Mouse (Mus musculus) cerebral cortex, adult 2 months (tissue): ENCODE measurements around the gene Bves.

Source experiments
- WGBS: fragments of 180-500 bp; shearing (Covaris S2); methylation state at CpG from one replicate; pipeline ENCODE4 v1.1.7; 2018; 5-methylcytosine and 5-hydroxymethylcytosine counted together

Gene Bves

DNA sequence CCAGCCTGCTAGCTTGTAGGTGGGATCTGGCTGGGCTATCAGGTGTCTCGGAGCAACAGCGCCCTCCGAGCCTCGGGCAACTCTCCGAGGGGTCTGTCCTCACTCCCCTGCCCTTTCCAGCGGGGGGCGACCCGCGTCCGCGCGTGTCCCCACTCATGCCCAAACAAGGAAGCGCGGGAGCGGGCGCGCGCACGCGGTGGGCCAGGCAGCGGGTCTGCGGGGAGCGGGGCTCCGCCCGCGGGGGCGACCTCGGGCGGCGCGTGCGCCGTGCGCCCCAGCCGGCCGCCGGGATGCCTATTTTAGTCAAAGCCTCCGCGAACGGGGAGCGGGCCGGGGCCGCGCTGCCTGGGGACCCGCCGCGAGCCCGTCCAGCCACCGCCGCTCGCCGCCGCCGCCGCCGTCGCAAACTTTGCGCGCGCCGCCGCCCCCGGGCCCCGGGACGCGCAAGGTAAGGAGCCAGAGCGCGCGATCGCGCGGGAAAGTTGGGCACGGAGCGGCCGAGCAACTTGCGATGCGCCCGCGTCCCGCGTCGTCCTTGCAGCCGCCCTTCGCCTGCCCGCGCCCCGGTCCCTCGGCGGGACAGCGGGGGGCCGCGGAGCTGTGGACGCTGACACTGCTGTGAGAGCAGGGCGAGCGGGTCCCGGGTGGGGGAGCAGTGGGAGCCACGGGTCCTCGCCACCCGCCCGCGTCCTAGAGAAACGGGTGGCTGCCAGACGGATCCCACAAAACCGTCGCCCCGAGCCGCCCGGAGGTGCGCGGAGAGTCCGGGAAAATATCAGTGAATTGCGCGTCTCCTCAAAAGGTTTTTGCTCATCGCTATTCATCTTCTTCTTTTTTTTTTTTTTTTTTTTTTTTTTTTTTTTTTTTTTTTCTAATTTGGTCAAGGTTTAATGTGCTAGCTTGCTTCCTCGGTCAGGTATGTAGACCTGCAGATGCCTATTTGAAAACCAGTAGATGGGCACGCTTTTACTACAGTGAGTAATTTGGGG, at the start of gene Bves:
TSS of gene Bves (plus strand) at position 339 of the 989 bp plus-strand sequence.
- WGBS = 2% methylated on average over 115 of the region's 116 CpGs

DNA sequence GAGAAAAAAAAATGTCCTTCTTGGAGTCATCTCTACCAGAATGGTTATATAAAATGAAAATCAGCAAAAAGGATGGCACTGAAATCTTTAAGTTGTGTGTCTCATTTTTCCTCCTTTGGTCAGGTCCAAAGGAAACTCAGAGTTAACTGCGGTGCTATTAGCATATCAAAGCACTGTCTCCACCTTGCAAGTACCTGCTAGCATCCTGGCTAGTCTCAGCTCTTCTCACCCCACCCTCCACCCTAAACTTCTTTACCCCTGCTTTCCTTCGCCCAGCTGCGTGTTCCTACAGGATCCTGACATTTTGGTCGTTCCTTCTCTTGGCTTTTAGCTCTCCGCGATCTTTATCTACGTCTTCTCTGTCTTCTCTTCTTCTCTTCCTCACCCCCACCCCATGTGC, 47.2 kb upstream of the Bves start:
- WGBS = 69% methylated on average over 7 of the region's 7 CpGs

- WGBS = 1% methylated on average over 71 of the region's 71 CpGs
These were observed 46.1 kb upstream of the Bves start for GRCm38 (mm10) chr10:45289218-45290105.

GRCm38 (mm10) chr10:45290618-45291017, 45.0 kb upstream of the Bves start:
- WGBS = 62% methylated on average over 5 of the region's 5 CpGs

DNA sequence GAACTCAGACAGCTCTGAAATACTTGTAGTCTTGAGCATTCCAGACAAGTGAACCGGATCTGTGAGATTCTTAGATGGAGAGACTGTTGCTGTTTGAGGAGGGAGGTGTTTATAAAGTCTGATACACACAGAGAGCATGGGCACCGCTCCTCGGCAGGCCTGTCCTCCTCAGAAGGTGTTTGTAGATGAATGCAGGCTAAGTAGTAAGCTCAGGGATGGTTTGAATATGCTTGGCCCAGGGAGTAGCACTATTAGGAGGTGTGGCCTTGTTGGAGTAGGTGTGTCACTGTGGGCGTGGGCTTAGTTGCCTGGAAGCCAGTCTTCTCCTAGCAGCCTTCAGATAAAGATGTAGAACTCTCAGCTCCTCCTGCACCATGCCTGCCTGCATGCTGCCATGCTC, 43.4 kb upstream of the Bves start:
- 79% methylated on average over 4 of the region's 4 CpGs for WGBS

DNA sequence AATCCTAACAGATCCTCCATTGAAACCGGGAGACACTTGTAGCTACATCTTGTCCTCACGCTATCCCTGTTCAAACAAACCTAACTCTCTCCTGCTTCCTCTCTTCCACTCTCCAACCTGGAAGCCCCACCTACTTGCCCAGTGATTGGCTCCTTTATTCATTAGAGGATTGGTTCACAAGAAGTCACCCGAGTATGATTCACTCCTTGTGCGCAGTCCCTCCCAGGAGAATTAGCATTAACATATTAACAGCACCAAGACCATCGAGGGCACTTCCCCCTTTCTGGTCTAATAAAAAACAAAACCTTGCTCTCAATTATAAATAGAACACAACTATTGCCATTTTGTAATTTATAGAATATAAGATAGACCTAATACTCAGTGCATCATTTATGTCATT, 40.5 kb upstream of the Bves start:
- 83% methylated on average over 5 of the region's 5 CpGs for WGBS

DNA sequence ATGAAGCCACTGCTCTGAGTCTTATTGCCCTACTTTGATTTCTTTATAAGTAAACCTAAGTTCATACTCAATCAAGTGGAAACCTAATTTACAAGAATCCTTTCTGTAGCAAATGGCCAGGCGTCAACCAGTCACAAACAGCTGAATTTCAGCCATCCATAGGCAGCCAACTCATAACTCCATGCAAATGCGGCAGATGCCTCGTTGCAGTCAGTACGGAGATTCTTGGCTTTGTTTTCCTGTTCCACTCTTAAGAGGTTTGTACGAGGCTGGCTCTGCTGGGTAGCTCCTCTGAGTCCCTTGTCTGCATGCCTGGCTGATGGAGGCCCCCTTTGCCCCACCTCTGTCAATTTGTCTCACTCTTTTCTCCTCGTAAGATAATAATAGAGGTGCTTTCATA, 37.1 kb upstream of the Bves start:
- 43% methylated on average over 6 of the region's 6 CpGs for WGBS

DNA sequence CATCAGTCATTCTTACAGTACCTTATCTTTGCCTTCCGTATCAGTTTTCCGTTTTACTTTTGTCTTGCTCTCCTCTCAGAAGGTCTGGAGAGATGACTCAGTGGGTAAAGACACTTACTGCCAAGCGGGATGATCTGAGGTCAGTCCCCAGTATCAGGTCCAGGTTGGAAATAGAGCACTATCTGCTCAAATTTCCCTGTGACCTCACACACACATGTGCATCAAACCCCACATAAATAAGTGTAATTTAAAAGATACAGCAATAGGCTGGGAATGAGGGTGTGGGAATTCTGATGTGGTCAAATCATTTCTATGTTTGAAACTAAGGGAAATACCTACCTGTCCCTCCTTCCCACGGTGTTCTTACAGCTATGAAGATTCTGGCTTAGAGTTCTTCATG, 36.1 kb upstream of the Bves start:
- 94% methylated on average over 4 of the region's 4 CpGs for WGBS

DNA sequence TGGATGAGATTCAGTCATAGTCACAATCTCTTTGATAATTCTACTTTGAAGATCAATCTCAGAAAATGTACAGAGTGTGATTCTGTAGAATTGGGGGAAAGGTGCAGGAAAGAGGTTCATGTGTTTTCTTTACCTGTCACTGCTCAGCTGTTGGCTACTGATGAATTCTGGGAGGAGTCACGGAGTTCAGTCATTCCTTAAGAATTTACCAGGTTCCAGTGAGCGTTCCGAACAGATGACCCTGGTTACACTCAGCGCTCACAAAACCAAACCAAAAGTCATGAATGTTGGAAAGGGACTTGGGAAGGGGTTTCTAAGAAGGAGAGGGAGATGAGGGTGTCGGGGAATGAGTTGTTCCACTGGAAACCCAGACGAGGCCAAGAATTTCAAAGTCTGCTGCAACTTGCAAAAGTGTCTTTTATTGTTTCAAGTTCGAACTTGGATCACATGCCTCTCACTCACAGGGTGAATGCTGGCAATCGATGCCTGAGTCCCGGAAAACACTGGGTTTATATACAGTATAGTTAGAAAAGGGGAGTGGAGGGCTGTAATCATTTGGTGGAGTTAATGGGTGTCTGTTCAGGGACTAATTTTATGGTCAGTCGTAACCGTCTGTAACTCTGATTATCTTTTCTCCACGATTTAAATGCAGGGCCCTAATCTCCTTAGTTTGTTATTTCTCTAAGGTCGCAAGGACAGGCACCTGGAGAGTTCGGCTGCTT, 32.1 kb upstream of the Bves start:
- WGBS = 72% methylated on average over 14 of the region's 14 CpGs

DNA sequence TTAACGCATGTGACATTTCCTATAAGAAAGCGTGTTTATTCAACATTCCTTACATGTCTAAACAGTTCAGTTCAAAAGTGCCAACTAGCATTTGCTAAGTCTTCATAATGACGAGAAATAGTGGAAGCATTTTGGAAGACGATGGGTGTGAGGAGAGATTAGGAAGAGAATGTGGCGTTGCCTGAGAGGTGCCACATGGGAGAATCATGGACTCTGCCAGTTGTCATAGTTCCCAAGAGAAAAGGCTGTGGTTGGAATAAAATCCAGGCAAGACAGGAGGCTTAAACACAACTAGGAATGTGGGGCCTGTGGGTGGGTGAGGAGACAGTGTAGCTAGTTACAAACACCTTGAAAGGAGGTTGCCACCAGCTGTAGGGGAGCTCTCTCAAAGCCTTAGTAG, 30.4 kb upstream of the Bves start:
- WGBS = 75% methylated on average over 5 of the region's 5 CpGs

DNA sequence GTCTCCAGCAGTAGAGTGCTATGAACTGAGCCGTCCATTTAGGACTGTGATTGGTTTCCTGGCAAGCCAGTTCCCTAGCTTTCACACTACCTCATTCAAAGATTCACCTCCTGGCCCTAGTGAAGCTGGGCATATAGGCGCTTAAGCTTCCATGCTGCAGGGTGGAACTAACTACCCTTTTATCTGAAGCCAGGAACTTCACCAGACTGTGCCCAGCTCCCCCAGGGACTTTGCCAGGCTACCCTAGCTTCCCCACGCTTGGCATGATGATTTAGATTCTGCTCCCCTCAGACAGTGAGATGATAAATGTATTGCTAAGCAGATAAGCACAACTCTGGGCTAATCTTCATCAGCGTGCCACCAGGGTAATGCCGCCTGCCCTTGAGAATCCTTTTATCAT, 24.4 kb upstream of the Bves start:
- WGBS = 87% methylated on average over 5 of the region's 5 CpGs

DNA sequence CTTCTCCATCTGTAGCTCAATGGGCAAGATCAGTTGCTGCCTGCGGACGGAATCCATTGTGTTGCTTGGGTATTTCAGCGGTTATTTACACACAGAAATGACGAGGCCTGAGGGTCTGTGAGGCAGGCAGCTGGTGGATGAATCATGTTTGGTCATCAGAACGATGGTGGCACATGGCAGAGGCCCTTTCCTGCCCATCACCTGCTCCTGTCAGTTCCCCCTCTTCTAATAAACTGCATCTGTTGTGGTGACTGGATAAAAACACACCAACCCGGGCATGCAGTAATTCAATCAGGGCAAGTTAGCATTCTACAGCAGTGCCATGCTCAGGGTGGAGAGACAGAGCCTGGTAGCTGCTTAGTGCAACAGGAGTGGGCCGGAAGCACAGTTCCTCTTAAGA, 23.9 kb upstream of the Bves start:
- WGBS = 74% methylated on average over 7 of the region's 7 CpGs

GRCm38 (mm10) chr10:45314865-45315264, 20.7 kb upstream of the Bves start:
- WGBS = 86% methylated on average over 16 of the region's 16 CpGs

- 90% methylated on average over 5 of the region's 5 CpGs for WGBS
These were observed 16.6 kb upstream of the Bves start for GRCm38 (mm10) chr10:45318922-45319321.

GRCm38 (mm10) chr10:45320296-45320695, 15.3 kb upstream of the Bves start:
- WGBS = 68% methylated on average over 3 of the region's 3 CpGs

DNA sequence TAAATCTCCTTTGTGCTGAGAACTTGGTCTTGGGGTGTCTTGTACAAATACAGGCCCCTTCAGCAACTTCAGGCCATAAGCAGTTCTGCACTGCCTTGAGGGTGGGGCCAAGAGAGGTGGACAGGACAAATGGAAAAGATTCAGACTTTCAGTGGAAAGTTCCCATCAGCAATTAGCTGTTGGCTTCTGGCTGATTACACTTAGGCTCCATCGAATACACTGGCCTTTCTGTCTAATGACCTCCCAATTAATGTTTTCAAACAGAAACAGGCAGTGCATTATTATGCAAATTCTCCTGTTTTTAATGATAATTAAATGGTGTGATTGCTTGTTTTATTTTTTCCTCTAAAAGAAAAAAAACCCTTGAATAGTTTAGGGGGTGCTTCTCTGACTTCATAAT, 11.4 kb upstream of the Bves start:
- 66% methylated on average over 1 of the region's 1 CpGs for WGBS

GRCm38 (mm10) chr10:45328196-45329000, 7.2 kb upstream of the Bves start:
- WGBS = 84% methylated on average over 7 of the region's 7 CpGs

GRCm38 (mm10) chr10:45334925-45335324, 647 bp upstream of the Bves start:
- WGBS = 33% methylated on average over 7 of the region's 7 CpGs

GRCm38 (mm10) chr10:45339106-45339505, 3.5 kb downstream of the Bves start:
- 63% methylated on average over 7 of the region's 7 CpGs for WGBS

- 89% methylated on average over 4 of the region's 4 CpGs for WGBS
These were observed 8.8 kb downstream of the Bves start for GRCm38 (mm10) chr10:45344381-45344780.

DNA sequence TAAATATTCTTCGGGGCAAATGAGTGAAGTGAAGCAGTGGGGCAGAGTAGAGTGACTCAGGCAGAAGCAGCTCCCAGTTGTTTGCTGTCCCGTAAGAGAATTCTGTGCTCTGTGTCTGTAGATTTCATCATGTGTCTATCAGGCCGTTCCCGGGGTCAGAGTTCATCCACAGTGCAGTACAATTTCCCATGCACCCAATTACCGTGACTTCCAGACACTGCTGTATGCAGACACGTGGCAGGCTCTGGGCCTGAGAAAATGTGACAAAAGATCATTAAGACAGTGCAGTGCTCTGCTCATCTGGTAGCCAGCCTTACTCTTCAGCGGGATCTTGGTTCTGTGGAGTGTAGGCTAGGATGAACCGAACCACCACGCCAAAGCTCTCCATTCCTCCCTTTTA, 9.6 kb downstream of the Bves start:
- WGBS = 92% methylated on average over 9 of the region's 9 CpGs
